Comparison of ENCODE assay signal across 13 mouse cellular contexts in the genomic region with DNA sequence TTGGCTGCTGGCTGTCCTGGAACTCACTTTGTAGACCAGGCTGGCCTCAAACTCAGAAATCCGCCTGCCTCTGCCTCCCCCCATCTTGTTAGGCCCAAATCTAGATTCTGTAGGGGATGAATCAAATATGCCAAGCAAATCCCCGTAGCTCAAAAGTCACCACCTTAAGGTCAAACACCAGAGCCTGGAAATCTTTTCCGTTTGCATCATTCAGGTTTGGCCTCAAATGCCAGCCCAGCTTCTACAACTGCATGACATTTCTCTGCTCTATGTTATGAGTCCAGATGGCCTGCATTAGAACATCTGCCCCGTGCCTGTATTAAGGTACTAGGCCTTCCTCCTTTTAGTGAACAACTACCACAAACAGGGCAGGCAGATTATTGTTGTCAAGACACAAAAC. TPM values are rescaled to one million over a fixed set of nuclear protein-coding genes. Genes with fewer than 3 reads are reported as not detected.
A peak's percentile ranks its signal among the peaks of the same experiment; 100 is the strongest.
DNase-seq lines count a peak whose midpoint lies in the region; ATAC-seq and TF ChIP-seq lines count a peak whose summit lies in the region.
"Had no signal": no experiment of that assay in that cellular context is flagged by ENCODE, and none has a peak within 500 bp of the region (broad histone marks: within the 10 kb centered on the region; RNA-seq: fewer than 3 reads in every experiment).

No protein-coding gene starts in this region.

- DNase-seq in CH12.LX (ENCODE audit: extremely low read depth) (no peak), ES-E14 (ENCODE audit: low read depth, low spot score) (no peak)
- DNase-seq in limb, embryonic 14.5 days (ENCODE audit: low spot score), result no peak
- DNase-seq in cerebellum, postnatal 14 days, result no peak
- no peak for DNase-seq in left cerebral cortex, postnatal 10 days (ENCODE audit: extremely low spot score in 1 of 2, low spot score in 2 of 2)
- DNase-seq: cerebellum, adult 9-10 months; lung, postnatal 10 days; thymus, postnatal 36 days had no signal

- in situ Hi-C loops in CH12.LX (cut with MboI; ENCODE audit: low pct_ligation_motif_present, low pct_unique_long_range_greater_than_20kb, low sequenced_read_pairs) (no loop called here), ES-E14 (cut with MboI; ENCODE audit: low sequenced_read_pairs in 2 of 2, unreplicated experiment in 2 of 2) (no loop called here)

- H3K27me3 ChIP-seq in kidney, embryonic 15.5 days, result no peaks in the 10 kb centered on the region
- H3K27me3 ChIP-seq in kidney, embryonic 14.5 days (ENCODE audit: control insufficient read depth, insufficient read depth, low read length), result no peaks in the 10 kb centered on the region
- H3K27me3 ChIP-seq in CH12.LX (replicated peaks), result no peaks in the 10 kb centered on the region
- H3K27me3 ChIP-seq in limb, embryonic 14.5 days (ENCODE audit: control insufficient read depth, insufficient read depth, low read length), result no peaks in the 10 kb centered on the region
- H3K27me3 ChIP-seq: forebrain, embryonic 12.5 days; midbrain, embryonic 12.5 days had no signal

- TF ChIP-seq CTCF in CH12.LX (conservative IDR thresholded peaks at IDR 0.05 in 1 of 2, IDR thresholded peaks at IDR 0.05 in 1 of 2; ENCODE audit: low read depth in 2 of 2, low read length in 2 of 2), result no peak

- H3K36me3 ChIP-seq in kidney, embryonic 15.5 days, result peaks cover 47% of the 10 kb centered on the region
- H3K36me3 ChIP-seq in kidney, embryonic 14.5 days (ENCODE audit: control insufficient read depth, insufficient read depth, low read length), result peaks cover 43% of the 10 kb centered on the region
- H3K36me3 ChIP-seq in CH12.LX (replicated peaks in 1 of 2; ENCODE audit: control insufficient read depth in 1 of 2, insufficient read depth in 1 of 2, low read length in 1 of 2) (peaks cover 35 to 52% of the 10 kb centered on the region in 2 experiments), ES-E14 (ENCODE audit: control insufficient read depth, insufficient read depth, low read length, poor library complexity, severe bottlenecking) (peaks cover 31% of the 10 kb centered on the region)
- peaks cover 46% of the 10 kb centered on the region for H3K36me3 ChIP-seq in limb, embryonic 14.5 days (ENCODE audit: control insufficient read depth, insufficient read depth, low read length)

- H3K9ac ChIP-seq in kidney, embryonic 15.5 days, result no peak overlapping the region
- H3K9ac ChIP-seq in kidney, embryonic 14.5 days (ENCODE audit: low read depth, low read length), result no peak overlapping the region
- H3K9ac ChIP-seq in CH12.LX (ENCODE audit: insufficient read depth, low read depth) (peak overlapping the region; percentile 85; the same call in 1 of the 2 replicates), ES-E14 (ENCODE audit: insufficient read depth, low read depth, low read length, poor library complexity, severe bottlenecking) (peak overlapping the region; percentile 99; the same call in 1 of the 2 replicates)
- 0 out of 2 replicates have a peak overlapping the region, but pooled peaks have one; percentile 21 for H3K9ac ChIP-seq in limb, embryonic 14.5 days (ENCODE audit: low read depth, low read length, severe bottlenecking)
- H3K9ac ChIP-seq: forebrain, embryonic 12.5 days had no signal

- no peak overlapping the region for H3K27ac ChIP-seq in kidney, embryonic 15.5 days
- H3K27ac ChIP-seq in kidney, embryonic 14.5 days (ENCODE audit: low read depth, low read length), result no peak overlapping the region
- H3K27ac ChIP-seq in CH12.LX (ENCODE audit: insufficient read depth, low read depth) (no peak overlapping the region), ES-E14 (ENCODE audit: insufficient read depth, low read depth, low read length, poor library complexity, severe bottlenecking) (no peak overlapping the region; the same call in 1 of the 2 replicates)
- H3K27ac ChIP-seq in limb, embryonic 14.5 days (replicated peaks; ENCODE audit: low read depth, low read length), result no peak overlapping the region
- H3K27ac ChIP-seq: forebrain, embryonic 12.5 days; hindbrain, postnatal 0 days; midbrain, embryonic 12.5 days had no signal

- ATAC-seq in kidney, embryonic 15.5 days (replicated peaks; ENCODE audit: low FRiP score), result no peak
- ATAC-seq in kidney, embryonic 14.5 days (ENCODE audit: low FRiP score, low TSS enrichment), result no peak
- ATAC-seq in limb, embryonic 14.5 days (ENCODE audit: low FRiP score, low read depth), result no peak
- ATAC-seq: hindbrain, postnatal 0 days had no signal

- 81% methylated on average over 4 of the region's 4 CpGs for WGBS in kidney, embryonic 15.5 days
- WGBS in kidney, embryonic 14.5 days, result 84% methylated on average over 4 of the region's 4 CpGs
- WGBS in limb, embryonic 14.5 days, result 75% methylated on average over 4 of the region's 4 CpGs

- H3K79me2 ChIP-seq in CH12.LX (replicated peaks; ENCODE audit: control insufficient read depth, extremely low read depth, insufficient read depth, poor library complexity, severe bottlenecking), result peaks cover 29% of the 10 kb centered on the region

- peak overlapping the region; percentile 71; the same call in 1 of the 2 replicates for H3K4me2 ChIP-seq in kidney, embryonic 15.5 days
- H3K4me2 ChIP-seq in kidney, embryonic 14.5 days (replicated peaks; ENCODE audit: low read depth, low read length), result no peak overlapping the region
- H3K4me2 ChIP-seq in CH12.LX (ENCODE audit: insufficient read depth, low read depth, poor library complexity, severe bottlenecking), result peak overlapping the region; percentile 83; the same call in 1 of the 2 replicates
- no peak overlapping the region for H3K4me2 ChIP-seq in limb, embryonic 14.5 days (replicated peaks; ENCODE audit: low read depth, low read length, severe bottlenecking)
- H3K4me2 ChIP-seq: forebrain, embryonic 12.5 days had no signal

- no peaks in the 10 kb centered on the region for H3K9me3 ChIP-seq in kidney, embryonic 15.5 days (replicated peaks)
- no peaks in the 10 kb centered on the region for H3K9me3 ChIP-seq in kidney, embryonic 14.5 days (ENCODE audit: control insufficient read depth, low read length)
- H3K9me3 ChIP-seq in CH12.LX (replicated peaks; ENCODE audit: low read length) (no peaks in the 10 kb centered on the region), ES-E14 (ENCODE audit: control insufficient read depth, insufficient read depth, low read depth, low read length) (no peaks in the 10 kb centered on the region)
- no peaks in the 10 kb centered on the region for H3K9me3 ChIP-seq in limb, embryonic 14.5 days (ENCODE audit: control insufficient read depth, low read length)
- H3K9me3 ChIP-seq: forebrain, embryonic 12.5 days; midbrain, embryonic 12.5 days had no signal

- intact Hi-C loops in left cerebral cortex, postnatal 10 days (cut with DNase I), result no loop called here

- peaks cover 29% of the 10 kb centered on the region for H3K4me1 ChIP-seq in kidney, embryonic 15.5 days
- peaks cover 12% of the 10 kb centered on the region for H3K4me1 ChIP-seq in kidney, embryonic 14.5 days (ENCODE audit: control insufficient read depth, insufficient read depth, low read length)
- H3K4me1 ChIP-seq in CH12.LX (ENCODE audit: control insufficient read depth in 1 of 2, insufficient read depth in 2 of 2) (peaks cover 2 to 53% of the 10 kb centered on the region in 2 experiments; a peak in 3 of 4 replicates), ES-E14 (ENCODE audit: control insufficient read depth in 2 of 2, insufficient read depth in 2 of 2, low read length in 2 of 2, poor library complexity in 1 of 2) (no peaks in the 10 kb centered on the region; a peak in 1 of 4 replicates)
- H3K4me1 ChIP-seq in limb, embryonic 14.5 days (ENCODE audit: control insufficient read depth, insufficient read depth, low read length), result peaks cover 11% of the 10 kb centered on the region; the same call in 1 of the 2 replicates

- no peak overlapping the region for H3K4me3 ChIP-seq in kidney, embryonic 15.5 days (replicated peaks)
- H3K4me3 ChIP-seq in kidney, embryonic 14.5 days (ENCODE audit: low read length), result no peak overlapping the region
- H3K4me3 ChIP-seq in CH12.LX (replicated peaks in 1 of 3; ENCODE audit: low read depth in 2 of 3, low read length in 2 of 3, poor library complexity in 1 of 3) (peak overlapping the region in 2 of 3 experiments; percentile 80 to 100), ES-E14 (ENCODE audit: insufficient read depth in 1 of 2, low read depth in 1 of 2, low read length in 2 of 2, poor library complexity in 1 of 2, severe bottlenecking in 1 of 2) (peak overlapping the region in 1 of 2 experiments; percentile 85; a peak in 1 of 4 replicates)
- no peak overlapping the region for H3K4me3 ChIP-seq in limb, embryonic 14.5 days (replicated peaks; ENCODE audit: low read length)
- H3K4me3 ChIP-seq: forebrain, embryonic 12.5 days; midbrain, embryonic 12.5 days had no signal

- no peak for TF ChIP-seq POLR2A in CH12.LX (IDR thresholded peaks at IDR 0.05; ENCODE audit: low read depth, low read length)
- no peak for TF ChIP-seq POLR2A in limb, embryonic 14.5 days (IDR thresholded peaks at IDR 0.05; ENCODE audit: borderline replicate concordance, extremely low read depth, insufficient read depth, insufficient read length)

- dilution Hi-C loops in CH12.LX (cut with MboI; ENCODE audit: extremely low pct_ligation_motif_present, extremely low pct_unique_long_range_greater_than_20kb, low sequenced_read_pairs), result no loop called here

- no peak for TF ChIP-seq RAD21 in CH12.LX (IDR thresholded peaks at IDR 0.05; ENCODE audit: low read depth, low read length)

- no peak for TF ChIP-seq EP300 in CH12.LX (IDR thresholded peaks at IDR 0.05; ENCODE audit: low read length)

TF ChIP-seq in ES-E14, 5 proteins besides CTCF, POLR2A, EP300 and RAD21 (continues in another document):
- no peak for TF ChIP-seq HCFC1 (IDR thresholded peaks at IDR 0.05; ENCODE audit: borderline replicate concordance, insufficient read depth, low read length)

RNA-seq across cellular contexts. Expression of a gene that starts 2.5 kb away (rescaled TPM):
- 899 and 957 TPM in 2 replicates for polyA plus RNA-seq in kidney, embryonic 15.5 days (2015; fragmentation: Nextera tagmentation; extraction: Ambion mirVana)
- 1,007 and 1,462 TPM in 2 replicates for polyA plus RNA-seq in kidney, embryonic 14.5 days (2014; fragmentation: Nextera tagmentation; extraction: Ambion mirVana)
- 2,604 and 2,660 TPM in 2 replicates for total RNA-seq in CH12.LX (2012; rRNA removed)
- total RNA-seq in CH12.LX (2014; rRNA removed), result 3,001 and 3,052 TPM in 2 replicates
- polyA plus RNA-seq in CH12.LX (2012; ENCODE audit: insufficient read length, low read depth), result 1,701 and 1,728 TPM in 2 replicates
- 825 and 990 TPM in 2 replicates for total RNA-seq in ES-E14 (2012; rRNA removed)
- 2,544 and 3,424 TPM in 2 replicates for polyA plus RNA-seq in limb, embryonic 14.5 days (2012; rRNA removed)
- polyA plus RNA-seq in limb, embryonic 14.5 days (2014; fragmentation: Nextera tagmentation; extraction: Ambion mirVana), result 1,076 and 1,174 TPM in 2 replicates
- total RNA-seq in left cerebral cortex, postnatal 10 days (2021), result 100 to 1,000 TPM; 368 to 394 TPM

RNA-seq across cellular contexts. Expression of a gene that starts 18.4 kb away (rescaled TPM):
- 354 and 393 TPM in 2 replicates for polyA plus RNA-seq in kidney, embryonic 15.5 days (2015; fragmentation: Nextera tagmentation; extraction: Ambion mirVana)
- polyA plus RNA-seq in kidney, embryonic 14.5 days (2014; fragmentation: Nextera tagmentation; extraction: Ambion mirVana), result 386 and 434 TPM in 2 replicates
- 214 and 239 TPM in 2 replicates for total RNA-seq in CH12.LX (2012; rRNA removed)
- total RNA-seq in CH12.LX (2014; rRNA removed), result 551 and 565 TPM in 2 replicates
- 237 and 247 TPM in 2 replicates for polyA plus RNA-seq in CH12.LX (2012; ENCODE audit: insufficient read length, low read depth)
- 319 and 342 TPM in 2 replicates for total RNA-seq in ES-E14 (2012; rRNA removed)
- polyA plus RNA-seq in limb, embryonic 14.5 days (2012; rRNA removed), result 274 and 285 TPM in 2 replicates
- 458 and 481 TPM in 2 replicates for polyA plus RNA-seq in limb, embryonic 14.5 days (2014; fragmentation: Nextera tagmentation; extraction: Ambion mirVana)
- total RNA-seq in left cerebral cortex, postnatal 10 days (2021), result 10 to 100 TPM; 70.3 to 75.6 TPM

Comparison
In these comparisons a context has a peak if more than half of its experiments do, and no peak if none do; other contexts are left out.
1. H3K4me2 ChIP-seq: peak in kidney, embryonic 15.5 days (single experiment) and CH12.LX (single experiment); none in kidney, embryonic 14.5 days (single experiment) and limb, embryonic 14.5 days (single experiment).
2. H3K4me3 ChIP-seq: peak in CH12.LX (2 of 3); none in kidney, embryonic 15.5 days (single experiment), kidney, embryonic 14.5 days (single experiment) and limb, embryonic 14.5 days (single experiment).
3. H3K9ac ChIP-seq: peak in CH12.LX (single experiment), ES-E14 (single experiment) and limb, embryonic 14.5 days (single experiment); none in kidney, embryonic 15.5 days (single experiment) and kidney, embryonic 14.5 days (single experiment).